Mouse (Mus musculus) CH12F3 (cell line): ENCODE measurements at regions not wholly inside any gene's neighbourhood (a gene's known extent, or its start where the extent isn't known, plus 50 kb on each side); places are given as distances from the start of the nearest gene placed in this dataset.

Experiments used
- in situ Hi-C: fragments of 300-500 bp; cut with MboI; formaldehyde crosslinking; loops from 2 replicates; pipeline ENCODE4 v1.14.3; 2020; ENCODE audit warnings: low sequenced_read_pairs

DNA sequence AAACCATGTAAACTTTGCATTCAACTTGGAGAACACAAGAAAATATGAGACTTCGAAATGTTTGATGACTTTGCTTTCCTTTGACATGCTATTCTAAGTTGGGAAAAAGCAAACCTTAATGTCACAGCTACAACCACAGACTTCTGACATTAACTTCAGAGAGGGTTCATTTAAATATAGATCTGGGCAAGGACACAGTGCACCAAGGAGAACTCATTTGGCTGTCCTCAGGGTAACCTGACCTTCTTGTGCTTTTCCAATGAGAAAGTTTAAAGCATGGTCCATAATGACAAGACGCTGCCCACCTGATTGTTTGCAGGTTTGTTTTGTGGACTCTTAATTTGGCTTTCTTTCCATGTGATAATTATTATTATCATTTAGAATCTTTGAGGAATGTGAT, 143.1 kb upstream of the Adamts5 start:
- in situ Hi-C loops = no loop called here

DNA sequence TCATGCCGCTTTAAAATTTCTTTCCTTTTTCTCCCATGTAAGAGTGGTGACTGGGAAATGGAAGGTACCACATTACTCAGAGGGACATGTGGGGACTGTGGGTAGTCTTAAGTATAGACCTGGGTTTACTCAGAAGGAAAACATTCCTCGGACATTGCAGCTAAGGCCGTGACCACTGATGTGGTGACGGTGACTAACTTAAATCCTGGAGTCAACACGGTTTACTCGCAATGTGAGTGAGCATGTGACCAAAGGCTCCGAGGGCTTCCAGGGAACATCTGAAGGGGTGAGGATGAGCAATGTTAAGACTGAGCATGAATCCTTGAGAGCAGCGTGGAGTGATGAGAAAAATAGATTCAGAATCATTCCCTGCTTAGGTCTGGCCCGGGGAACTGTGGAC, 133.1 kb upstream of the Adamts5 start:
- in situ Hi-C loops = no loop called here

DNA sequence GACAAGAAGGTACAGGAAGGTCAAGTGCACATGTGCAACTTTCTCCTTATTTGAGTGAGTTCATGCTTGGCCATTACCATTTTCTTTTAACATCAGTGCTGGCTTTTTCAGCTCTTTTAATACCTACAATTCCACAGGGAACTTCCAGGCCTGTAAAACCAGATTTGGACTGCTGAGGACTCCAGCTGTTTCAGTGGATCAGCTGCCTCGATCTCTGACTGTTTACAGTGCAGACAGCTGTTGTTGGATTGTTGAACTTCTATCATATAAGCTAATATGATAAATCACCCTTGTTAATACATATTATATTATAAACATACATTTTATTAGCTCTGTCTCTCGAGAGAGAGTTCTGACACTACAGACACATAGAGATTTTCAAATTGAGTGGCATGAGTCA, 126.1 kb upstream of the Adamts5 start:
- in situ Hi-C loops = no loop called here

DNA sequence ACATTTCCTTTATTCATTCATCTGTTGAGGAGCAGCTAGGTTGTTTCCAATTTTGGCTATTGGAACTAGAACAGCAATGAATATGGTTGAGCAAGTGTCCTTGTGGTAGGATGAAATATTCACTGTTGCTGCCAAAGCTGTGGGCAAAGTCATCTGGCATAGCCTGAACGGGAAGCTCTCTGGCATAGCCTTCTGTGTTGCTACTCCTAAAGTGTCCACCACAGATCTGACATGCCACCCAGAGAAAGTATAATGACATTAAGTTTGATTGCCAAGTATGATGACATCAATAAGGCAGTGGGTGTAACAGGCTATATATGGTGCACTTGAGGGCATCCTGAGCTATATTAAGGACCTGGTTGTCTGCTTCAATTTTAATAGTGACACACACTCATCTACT, 113.7 kb upstream of the Adamts5 start:
- in situ Hi-C loops = no loop called here

DNA sequence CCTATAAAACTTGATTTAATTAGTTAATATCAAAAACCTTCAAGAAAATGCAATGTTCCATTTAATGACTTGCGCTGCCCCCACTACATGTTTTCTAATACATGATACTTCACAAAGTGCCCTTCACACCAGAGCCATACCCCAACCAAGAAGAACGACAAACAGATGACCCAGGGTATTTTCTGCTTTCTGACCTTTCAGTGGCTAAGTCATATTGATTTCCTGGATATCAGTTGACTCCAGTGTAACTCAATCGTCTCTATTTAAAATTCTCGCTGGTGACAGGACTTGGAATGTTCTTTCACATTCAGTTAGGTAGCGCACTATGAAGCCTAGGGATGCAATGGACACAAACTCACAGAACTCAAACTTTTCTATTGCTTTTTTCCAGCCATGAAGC, 109.4 kb upstream of the Adamts5 start:
- in situ Hi-C loops = no loop called here

DNA sequence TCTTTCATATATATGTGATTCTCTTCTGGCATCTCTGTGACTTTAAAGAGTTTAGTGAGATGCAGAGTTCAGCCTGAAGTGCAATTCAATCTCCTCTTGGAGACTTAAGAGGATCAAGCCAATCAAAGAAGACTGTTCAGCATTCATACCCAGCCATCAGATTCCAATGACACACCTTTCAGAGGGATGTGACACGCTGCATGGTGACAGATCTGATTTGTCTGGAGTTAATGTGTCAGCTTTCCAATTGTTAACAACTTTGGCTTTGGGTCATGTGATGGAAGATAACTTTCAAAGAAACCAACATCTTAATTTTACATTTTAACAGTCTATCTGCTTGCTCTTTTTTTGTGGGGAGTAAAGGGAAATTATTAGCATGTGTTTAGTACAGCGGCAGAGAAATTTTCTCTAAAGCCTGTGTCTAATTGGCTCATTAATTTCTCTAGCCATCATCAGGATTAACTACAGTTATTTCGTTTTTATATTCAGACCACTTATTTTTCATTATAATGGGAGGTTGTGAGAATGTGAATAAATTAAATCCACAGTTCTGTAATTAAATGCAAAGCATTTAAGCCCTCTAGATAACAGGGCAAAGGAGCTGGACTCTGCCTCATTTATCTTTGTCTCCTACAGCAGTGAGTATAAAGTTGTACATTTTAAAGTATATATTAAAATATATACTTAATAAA, 108.2 kb upstream of the Adamts5 start:
- in situ Hi-C loops = no loop called here

DNA sequence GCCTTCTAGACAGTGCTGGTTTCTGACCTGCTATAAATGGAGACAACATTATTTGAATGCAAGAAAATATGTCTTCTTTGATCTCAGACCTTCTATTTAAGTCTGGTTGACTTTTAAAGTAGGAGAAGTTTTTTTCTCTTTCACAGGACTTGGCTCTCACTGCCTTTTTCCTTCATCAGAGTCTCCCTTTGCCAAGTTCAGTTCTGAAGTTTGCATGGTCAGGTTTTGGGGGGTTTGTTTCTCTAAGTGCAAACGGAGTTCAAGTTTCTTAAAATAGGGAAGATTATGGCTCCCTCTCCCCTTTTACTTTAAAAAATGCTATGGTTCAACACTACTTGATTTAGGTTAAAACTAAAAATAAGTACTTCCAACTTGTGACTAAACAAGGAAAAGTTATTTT, 106.2 kb upstream of the Adamts5 start:
- in situ Hi-C loops = no loop called here

DNA sequence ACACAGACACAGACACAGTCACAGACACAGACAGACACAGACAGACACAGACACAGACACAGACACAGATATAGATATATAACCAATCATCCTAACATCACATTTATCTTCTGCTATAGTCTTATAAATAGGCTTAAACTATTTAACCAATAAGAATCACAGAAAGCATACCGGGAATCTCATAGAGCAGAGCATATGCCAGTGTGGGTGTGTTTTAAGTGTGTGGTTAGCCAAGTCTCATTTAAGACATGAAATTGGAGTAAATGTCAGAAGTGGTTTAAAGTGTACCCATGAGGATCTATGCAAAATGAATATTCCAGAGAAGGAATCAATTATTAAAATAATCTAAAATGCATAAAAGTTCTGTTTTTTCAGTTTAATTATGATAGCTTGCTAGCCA, 99.2 kb upstream of the Adamts5 start:
- in situ Hi-C loops = no loop called here

DNA sequence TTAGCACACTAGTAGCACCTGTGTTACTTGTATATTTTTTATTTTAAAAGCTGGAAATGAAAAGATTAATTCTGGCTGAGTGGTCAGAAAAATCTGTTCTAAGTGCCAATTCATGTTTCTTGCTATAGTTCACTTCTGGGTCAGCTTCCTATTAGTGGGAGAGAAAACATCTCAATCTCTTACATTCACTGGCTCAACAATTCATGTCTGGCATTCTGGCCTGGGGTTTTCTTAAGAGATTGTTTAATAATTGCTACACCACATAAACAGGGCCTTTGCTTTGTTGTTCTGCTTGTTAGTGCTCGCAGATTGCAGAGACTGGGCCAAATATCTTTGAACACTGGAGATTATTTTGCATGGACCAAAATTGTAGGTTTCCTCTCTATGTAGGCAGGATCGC, 84.2 kb upstream of the Adamts5 start:
- in situ Hi-C loops = no loop called here

DNA sequence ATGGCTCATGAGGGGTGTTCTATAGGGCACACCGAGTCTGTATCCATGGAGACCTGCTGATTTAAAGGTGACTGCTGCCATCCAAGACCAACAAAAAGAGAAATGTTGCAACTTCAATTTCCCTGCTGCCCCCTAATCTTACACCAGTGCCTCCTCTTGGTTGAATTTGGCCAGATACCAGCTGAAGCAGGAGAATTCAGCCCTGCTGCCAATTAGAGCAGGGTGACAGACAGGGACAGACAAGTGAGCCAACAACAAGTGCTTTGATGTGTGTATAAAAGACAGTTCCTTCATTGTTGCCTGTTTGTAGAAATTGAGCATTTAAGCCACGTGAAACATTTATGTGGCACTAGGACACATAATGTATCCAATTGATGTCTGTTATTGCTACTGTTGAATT, 75.5 kb upstream of the Adamts5 start:
- in situ Hi-C loops = no loop called here

DNA sequence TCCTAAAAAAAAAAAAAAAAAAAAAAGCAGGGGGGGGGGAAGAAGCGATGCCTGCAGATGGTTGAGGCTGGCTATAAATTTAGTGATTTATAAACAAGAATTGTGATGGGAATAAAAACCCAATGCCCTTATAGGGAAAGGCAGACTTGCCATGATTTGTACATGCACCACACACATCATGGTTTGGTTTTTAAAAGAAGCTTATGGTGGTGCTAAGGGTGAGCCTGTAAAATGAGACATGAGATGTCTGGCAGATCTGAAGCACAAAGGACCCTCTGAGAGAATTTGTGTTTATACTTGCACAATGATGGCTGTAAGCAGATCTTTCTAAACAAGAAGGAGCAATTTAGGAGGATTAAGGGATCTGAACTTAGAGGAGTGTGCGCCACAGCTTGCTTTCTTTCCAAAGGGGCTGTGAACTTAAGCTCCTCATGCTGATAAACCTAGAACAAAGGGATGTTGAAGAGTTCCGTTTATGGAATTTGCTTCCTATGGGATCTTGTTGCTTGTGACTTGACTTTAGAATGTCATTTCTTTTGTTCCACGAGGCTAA, 65.3 kb upstream of the Adamts5 start:
- in situ Hi-C loops = no loop called here

DNA sequence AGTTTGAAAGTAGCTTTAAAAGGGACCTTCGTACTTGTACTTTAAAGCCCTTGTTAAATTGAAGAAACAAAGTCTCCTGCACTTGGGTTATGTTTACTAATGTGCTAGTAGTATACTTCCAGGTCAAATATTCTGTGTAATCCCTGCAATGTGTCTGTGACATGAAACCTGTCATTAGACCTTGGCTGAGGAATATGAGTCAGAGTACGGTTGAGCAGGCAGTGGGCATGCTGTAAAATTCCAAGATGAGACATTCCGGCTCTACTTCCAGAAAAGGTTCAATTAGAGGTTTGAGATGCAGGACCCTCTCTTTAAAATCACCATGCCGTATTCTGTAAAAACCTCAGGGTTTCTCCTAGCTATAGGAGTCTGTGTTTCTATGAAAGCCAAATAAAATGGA, 64.6 kb upstream of the Adamts5 start:
- in situ Hi-C loops = no loop called here

DNA sequence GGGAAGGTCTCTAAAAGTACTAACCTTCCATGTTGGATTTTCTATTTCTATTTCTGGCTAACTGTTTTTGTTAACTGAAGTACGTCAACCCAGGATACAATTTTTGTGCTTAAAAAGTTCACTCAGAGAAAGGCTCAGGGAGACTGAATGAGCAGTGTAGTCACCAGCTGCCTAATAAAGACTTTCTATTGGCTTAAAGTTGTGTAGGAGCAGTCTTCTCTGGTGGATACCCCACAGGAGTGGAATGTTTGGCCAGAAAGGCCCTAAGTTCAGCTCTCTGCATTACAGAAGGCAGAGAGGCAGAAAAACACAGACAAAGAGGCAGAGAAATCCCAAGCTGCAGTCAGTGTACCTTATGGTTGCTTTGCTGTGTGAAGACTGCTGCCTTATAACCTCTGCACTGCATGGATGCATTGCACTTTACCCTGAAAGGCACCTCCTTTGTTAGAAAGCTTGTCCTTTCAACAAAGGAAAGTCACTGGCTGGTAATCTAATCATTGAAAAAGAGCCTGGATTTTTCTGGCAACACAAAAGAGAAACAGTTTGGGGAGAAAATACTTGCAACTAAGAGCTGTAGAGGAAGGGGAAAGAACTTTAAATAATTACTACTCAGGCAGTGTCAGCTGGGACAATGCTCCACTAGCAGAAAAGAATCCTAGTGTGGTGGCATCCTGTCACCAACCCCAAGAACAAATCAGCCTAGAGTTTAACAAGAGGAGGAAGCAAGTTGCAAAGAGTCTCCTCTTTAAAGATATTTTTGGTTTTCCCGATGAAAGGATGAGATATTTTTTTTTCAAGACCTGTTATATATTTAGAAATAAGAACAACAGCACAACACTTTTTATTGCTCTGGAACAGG, 63.0 kb upstream of the Adamts5 start:
- in situ Hi-C loops = no loop called here

DNA sequence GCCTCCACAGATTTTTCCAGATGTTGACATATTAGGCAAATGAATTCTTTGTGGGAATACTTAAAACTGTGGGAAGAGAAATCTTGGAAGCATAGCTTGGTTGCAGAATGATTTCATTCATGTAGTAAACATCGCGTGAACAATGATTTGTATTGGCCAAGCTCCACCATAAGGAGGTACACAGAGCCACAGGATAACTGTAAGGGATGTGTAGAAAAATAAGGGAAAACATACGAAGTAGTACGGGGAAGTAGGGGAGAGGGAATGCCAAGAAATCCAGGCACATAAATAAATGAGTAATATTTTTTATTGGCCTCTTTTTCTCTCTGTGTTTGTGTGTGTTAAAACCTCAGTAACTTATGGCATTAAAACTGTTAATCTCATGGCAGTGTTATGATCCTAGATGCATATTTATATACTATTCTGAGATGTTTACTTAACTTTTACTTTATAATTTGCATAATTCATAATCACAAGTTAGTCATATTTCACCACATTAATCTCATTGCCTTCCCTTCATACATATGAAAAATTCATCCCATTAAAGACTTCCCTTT, 54.5 kb upstream of the Adamts5 start:
- in situ Hi-C loops = no loop called here

DNA sequence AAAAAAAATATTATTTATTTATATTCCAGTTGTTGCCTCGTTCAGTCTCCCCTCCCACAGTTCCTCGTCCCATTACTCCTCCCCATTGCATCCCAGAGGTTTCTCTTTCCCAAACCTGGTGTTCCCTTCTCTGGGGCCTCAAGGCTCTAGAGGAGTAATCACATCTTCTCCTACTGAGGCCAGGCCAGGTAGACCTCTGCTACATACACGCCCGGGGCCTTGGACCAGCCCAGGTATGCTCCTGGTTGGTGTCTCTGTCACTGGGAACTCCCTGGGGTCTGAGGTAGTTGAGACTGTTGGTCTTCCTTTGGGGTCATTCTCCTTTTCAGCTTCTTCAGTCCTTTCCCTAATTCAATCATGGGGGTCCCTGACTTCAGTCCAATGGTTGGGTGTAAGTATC, 50.0 kb upstream of the Adamts5 start:
- in situ Hi-C loops = no loop called here
